Mouse (Mus musculus): Measurements from ENCODE around the gene Yju2. TPM values are rescaled to one million over a fixed set of nuclear protein-coding genes. Genes with fewer than 3 reads are reported as not detected.

Gene Yju2
- polyA plus RNA-seq, 1 experiment from 2014 or later = 21.5 TPM

DNA sequence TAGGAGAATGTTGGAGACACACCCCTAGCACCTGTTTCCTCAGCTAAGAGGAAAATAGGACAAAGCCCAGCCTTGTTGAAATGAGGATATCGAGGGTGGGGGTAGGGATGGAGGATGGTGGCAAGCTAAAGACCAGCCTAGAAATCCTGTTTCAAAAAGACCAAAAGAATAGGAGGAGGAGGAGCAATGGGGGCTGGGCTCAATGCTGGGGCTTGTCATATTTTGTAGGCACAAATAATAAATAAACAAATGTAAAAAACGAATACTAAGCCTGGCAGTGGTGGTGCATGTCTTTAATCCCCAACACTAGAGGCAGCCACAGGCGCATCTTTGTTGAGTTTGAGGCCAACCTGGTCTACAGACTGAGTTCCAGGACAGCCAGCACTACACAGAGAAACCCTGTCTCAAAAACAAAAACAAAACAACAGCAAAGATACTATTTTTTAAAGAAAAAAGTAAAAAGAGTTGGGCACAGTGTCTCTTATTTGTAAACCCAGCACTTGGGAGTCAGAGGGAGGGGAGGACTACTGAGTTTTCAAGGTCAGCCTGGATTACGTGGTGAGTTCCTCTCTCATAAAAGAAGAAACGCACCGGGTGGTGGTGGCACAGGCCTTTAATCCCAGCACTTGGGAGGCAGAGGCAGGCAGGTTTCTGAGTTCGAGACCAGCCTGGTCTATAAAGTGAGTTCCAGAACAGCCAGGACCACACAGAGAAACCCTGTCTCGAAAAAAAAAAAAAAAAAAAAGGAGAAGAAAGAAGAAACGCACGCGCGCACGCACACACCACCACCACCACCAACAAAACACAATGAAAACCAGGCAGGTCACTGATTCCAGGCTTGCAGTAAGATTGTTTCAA, 944 bp upstream of the Yju2 start:
- Histone ChIP-seq H3K9ac (ENCODE audit: low read depth, low read length) (peak overlapping the region; percentile 75), H3K9me3 (ENCODE audit: control insufficient read depth, low read length) (no peaks in the 10 kb centered on the region), H3K4me2 (ENCODE audit: low read depth, low read length) (peak overlapping the region; percentile 56), H3K27ac (ENCODE audit: low read length) (peak overlapping the region; percentile 98), H3K27me3 (replicated peaks; ENCODE audit: control insufficient read depth, insufficient read depth, low read length) (peaks cover 3% of the 10 kb centered on the region; the same call in 1 of the 2 replicates), H3K36me3 (ENCODE audit: control insufficient read depth, insufficient read depth, low read length) (peaks cover 5% of the 10 kb centered on the region; the same call in 1 of the 2 replicates), H3K4me3 (ENCODE audit: low read length) (peak overlapping the region; percentile 68), H3K4me1 (ENCODE audit: control insufficient read depth, insufficient read depth, low read length) (peaks cover 25% of the 10 kb centered on the region)
- no peak for ATAC-seq
- 84% methylated on average over 13 of the region's 13 CpGs for WGBS

DNA sequence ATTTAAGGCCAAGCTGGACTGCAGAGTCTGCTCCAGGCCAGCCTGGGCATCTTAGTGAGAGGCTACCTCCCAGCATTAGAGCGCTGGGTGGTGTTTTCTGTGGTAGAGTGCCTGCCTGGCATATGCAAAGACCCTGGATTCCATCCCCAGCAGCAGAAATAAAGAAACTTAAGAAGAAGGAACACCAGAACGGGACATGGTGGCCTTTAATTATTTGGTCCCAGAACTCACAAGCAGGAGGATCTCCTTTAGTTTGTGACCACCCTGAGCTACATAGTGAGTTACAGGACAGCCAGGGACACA, 364 bp upstream of the Yju2 start:
- H3K9ac ChIP-seq (ENCODE audit: low read depth, low read length) = peak overlapping the region; percentile 75

DNA sequence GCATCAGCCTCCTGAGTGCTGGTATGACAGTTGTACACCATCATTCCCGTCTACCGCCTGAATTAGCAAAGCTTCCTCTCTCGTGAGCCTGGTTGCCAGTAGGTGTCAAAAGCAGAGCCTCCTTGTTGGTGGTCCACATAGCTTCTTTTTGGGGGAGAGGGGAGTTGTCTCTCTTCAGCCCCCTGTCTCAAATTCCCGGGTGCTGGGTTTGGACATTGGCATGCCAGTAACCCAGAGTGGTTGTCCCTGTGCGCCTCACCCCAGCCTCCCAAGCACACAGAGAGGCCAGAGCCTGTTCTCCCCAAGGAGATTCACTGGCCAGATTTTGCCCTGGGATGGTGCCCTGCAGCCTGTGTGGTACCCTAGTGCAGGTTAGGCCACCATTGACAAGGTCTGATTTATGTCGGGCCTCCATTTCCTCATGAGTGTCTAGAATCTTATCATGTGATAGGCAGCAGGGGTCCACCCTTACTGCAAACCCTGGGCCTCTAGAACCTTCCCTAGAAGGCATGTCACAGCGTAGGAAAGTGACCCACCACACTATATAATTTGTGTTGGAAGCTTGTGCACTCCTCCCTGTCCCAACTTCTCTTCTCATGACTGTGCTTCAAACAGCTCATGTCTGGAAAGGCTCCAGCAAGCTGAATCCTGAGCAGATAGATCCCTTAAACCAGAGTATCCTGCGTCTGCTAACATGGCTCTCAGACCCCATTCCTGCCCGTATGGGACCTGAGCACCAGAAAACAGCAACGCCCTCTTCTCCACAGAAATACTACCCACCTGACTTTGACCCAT, 1.2 kb downstream of the Yju2 start:
- peaks cover under 1% of the 10 kb centered on the region; the same call in 1 of the 2 replicates for H3K27me3 ChIP-seq (replicated peaks; ENCODE audit: control insufficient read depth, insufficient read depth, low read length)
- H3K9ac ChIP-seq (ENCODE audit: low read depth, low read length) = peak overlapping the region; percentile 75
- WGBS = 74% methylated on average over 10 of the region's 10 CpGs
- peak overlapping the region; percentile 73 for H3K4me2 ChIP-seq (ENCODE audit: low read depth, low read length)
- H3K36me3 ChIP-seq (ENCODE audit: control insufficient read depth, insufficient read depth, low read length) = peaks cover 9% of the 10 kb centered on the region
- peak overlapping the region; percentile 68 for H3K4me3 ChIP-seq (ENCODE audit: low read length)
- no peak overlapping the region; the same call in 1 of the 2 replicates for H3K27ac ChIP-seq (ENCODE audit: low read length)
- no peaks in the 10 kb centered on the region for H3K9me3 ChIP-seq (ENCODE audit: control insufficient read depth, low read length)
- no peak for ATAC-seq
- H3K4me1 ChIP-seq (ENCODE audit: control insufficient read depth, insufficient read depth, low read length) = peaks cover 31% of the 10 kb centered on the region

More for the DNA sequence above, 364 bp upstream of the Yju2 start:
- peak overlapping the region; percentile 56 for H3K4me2 ChIP-seq (ENCODE audit: low read depth, low read length)
- 26% methylated on average over 2 of the region's 2 CpGs for WGBS
- H3K9me3 ChIP-seq (ENCODE audit: control insufficient read depth, low read length) = no peaks in the 10 kb centered on the region
- peak overlapping the region; percentile 68 for H3K4me3 ChIP-seq (ENCODE audit: low read length)
- H3K27ac ChIP-seq (ENCODE audit: low read length) = peak overlapping the region; percentile 98
- H3K27me3 ChIP-seq (replicated peaks; ENCODE audit: control insufficient read depth, insufficient read depth, low read length) = peaks cover 3% of the 10 kb centered on the region; the same call in 1 of the 2 replicates
- peaks cover 5% of the 10 kb centered on the region; the same call in 1 of the 2 replicates for H3K36me3 ChIP-seq (ENCODE audit: control insufficient read depth, insufficient read depth, low read length)
- peaks cover 31% of the 10 kb centered on the region for H3K4me1 ChIP-seq (ENCODE audit: control insufficient read depth, insufficient read depth, low read length)
- no peak for ATAC-seq

GRCm38 (mm10) chr17:55960791-55961190, 1.9 kb downstream of the Yju2 start:
- Histone ChIP-seq H3K27me3 (replicated peaks; ENCODE audit: control insufficient read depth, insufficient read depth, low read length) (no peaks in the 10 kb centered on the region), H3K4me1 (ENCODE audit: control insufficient read depth, insufficient read depth, low read length) (peaks cover 31% of the 10 kb centered on the region), H3K9ac (ENCODE audit: low read depth, low read length) (no peak overlapping the region), H3K4me2 (ENCODE audit: low read depth, low read length) (no peak overlapping the region), H3K9me3 (ENCODE audit: control insufficient read depth, low read length) (no peaks in the 10 kb centered on the region), H3K4me3 (ENCODE audit: low read length) (no peak overlapping the region), H3K36me3 (ENCODE audit: control insufficient read depth, insufficient read depth, low read length) (peaks cover 9% of the 10 kb centered on the region), H3K27ac (ENCODE audit: low read length) (no peak overlapping the region)
- no peak for ATAC-seq

- H3K4me3 ChIP-seq (ENCODE audit: low read length) = no peak overlapping the region
- H3K4me1 ChIP-seq (ENCODE audit: control insufficient read depth, insufficient read depth, low read length) = peaks cover 24% of the 10 kb centered on the region
- H3K27me3 ChIP-seq (replicated peaks; ENCODE audit: control insufficient read depth, insufficient read depth, low read length) = no peaks in the 10 kb centered on the region
- H3K36me3 ChIP-seq (ENCODE audit: control insufficient read depth, insufficient read depth, low read length) = peaks cover 9% of the 10 kb centered on the region
- no peak overlapping the region for H3K9ac ChIP-seq (ENCODE audit: low read depth, low read length)
- 94% methylated on average over 7 of the region's 7 CpGs for WGBS
- no peak overlapping the region for H3K4me2 ChIP-seq (ENCODE audit: low read depth, low read length)
- H3K27ac ChIP-seq (ENCODE audit: low read length) = no peak overlapping the region
- H3K9me3 ChIP-seq (ENCODE audit: control insufficient read depth, low read length) = no peaks in the 10 kb centered on the region
- ATAC-seq = no peak
Observed at GRCm38 (mm10) chr17:55961631-55962030, 2.7 kb downstream of the Yju2 start.

GRCm38 (mm10) chr17:55963171-55963570, 4.3 kb downstream of the Yju2 start:
- no peaks in the 10 kb centered on the region for H3K9me3 ChIP-seq (ENCODE audit: control insufficient read depth, low read length)
- no peak overlapping the region for H3K4me2 ChIP-seq (ENCODE audit: low read depth, low read length)
- H3K27me3 ChIP-seq (replicated peaks; ENCODE audit: control insufficient read depth, insufficient read depth, low read length) = no peaks in the 10 kb centered on the region
- WGBS = 60% methylated on average over 14 of the region's 14 CpGs
- H3K4me3 ChIP-seq (ENCODE audit: low read length) = no peak overlapping the region
- peaks cover 10% of the 10 kb centered on the region for H3K36me3 ChIP-seq (ENCODE audit: control insufficient read depth, insufficient read depth, low read length)
- H3K27ac ChIP-seq (ENCODE audit: low read length) = no peak overlapping the region
- H3K4me1 ChIP-seq (ENCODE audit: control insufficient read depth, insufficient read depth, low read length) = peaks cover 17% of the 10 kb centered on the region; the same call in 1 of the 2 replicates
- no peak for ATAC-seq
- no peak overlapping the region for H3K9ac ChIP-seq (ENCODE audit: low read depth, low read length)

- Histone ChIP-seq H3K27ac (ENCODE audit: low read length) (no peak overlapping the region), H3K9ac (ENCODE audit: low read depth, low read length) (no peak overlapping the region), H3K4me3 (ENCODE audit: low read length) (no peak overlapping the region), H3K4me2 (ENCODE audit: low read depth, low read length) (no peak overlapping the region), H3K27me3 (replicated peaks; ENCODE audit: control insufficient read depth, insufficient read depth, low read length) (no peaks in the 10 kb centered on the region), H3K36me3 (ENCODE audit: control insufficient read depth, insufficient read depth, low read length) (peaks cover 10% of the 10 kb centered on the region), H3K9me3 (ENCODE audit: control insufficient read depth, low read length) (no peaks in the 10 kb centered on the region), H3K4me1 (ENCODE audit: control insufficient read depth, insufficient read depth, low read length) (peaks cover 14% of the 10 kb centered on the region; the same call in 1 of the 2 replicates)
- no peak for ATAC-seq
- WGBS = 92% methylated on average over 10 of the region's 10 CpGs
Observed at GRCm38 (mm10) chr17:55964496-55964895, 5.6 kb downstream of the Yju2 start.

DNA sequence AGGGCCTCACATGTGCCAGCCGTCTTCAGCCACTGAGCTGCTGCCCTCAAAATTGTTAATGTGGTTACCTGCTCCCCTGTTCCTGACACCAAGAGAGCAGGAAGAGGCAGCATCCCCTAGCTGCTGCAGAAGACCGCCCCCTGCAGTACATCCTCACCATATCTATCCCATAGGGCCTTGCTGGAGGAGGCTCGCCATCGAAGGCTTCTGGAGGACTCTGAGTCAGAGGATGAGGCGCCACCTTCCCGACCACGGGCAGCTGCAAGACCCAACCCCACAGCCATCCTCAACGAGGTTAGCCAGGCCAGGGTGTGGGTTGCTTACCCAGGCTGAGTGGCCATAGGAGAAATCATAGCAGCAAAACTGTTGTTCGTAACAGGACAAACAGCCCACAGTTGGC, 6.1 kb downstream of the Yju2 start:
- no peak for ATAC-seq
- Histone ChIP-seq H3K9ac (ENCODE audit: low read depth, low read length) (no peak overlapping the region), H3K27me3 (replicated peaks; ENCODE audit: control insufficient read depth, insufficient read depth, low read length) (peaks cover 3% of the 10 kb centered on the region; the same call in 1 of the 2 replicates), H3K4me2 (ENCODE audit: low read depth, low read length) (no peak overlapping the region), H3K36me3 (ENCODE audit: control insufficient read depth, insufficient read depth, low read length) (peaks cover 10% of the 10 kb centered on the region), H3K9me3 (ENCODE audit: control insufficient read depth, low read length) (no peaks in the 10 kb centered on the region), H3K4me1 (ENCODE audit: control insufficient read depth, insufficient read depth, low read length) (peaks cover 14% of the 10 kb centered on the region; the same call in 1 of the 2 replicates), H3K27ac (ENCODE audit: low read length) (no peak overlapping the region), H3K4me3 (ENCODE audit: low read length) (no peak overlapping the region)
- 82% methylated on average over 9 of the region's 9 CpGs for WGBS

DNA sequence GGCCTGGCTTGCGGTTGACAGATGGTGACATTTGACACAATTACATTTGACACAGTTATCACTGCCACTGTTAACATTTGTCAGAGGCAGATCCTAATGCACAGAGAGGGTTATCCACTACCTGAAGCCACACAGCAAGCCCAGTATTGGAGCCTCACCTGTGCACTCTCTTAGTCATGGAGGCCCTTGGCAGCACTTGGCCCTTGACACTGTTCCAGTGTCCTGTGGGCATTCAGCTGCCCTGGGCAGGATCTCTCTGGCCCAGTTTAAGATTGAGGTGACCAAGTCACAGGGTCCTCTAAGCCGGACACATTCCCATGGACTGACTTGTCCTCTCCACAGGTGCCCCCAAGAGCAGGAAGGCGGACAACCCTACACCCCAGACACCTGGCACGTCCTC, 8.3 kb downstream of the Yju2 start:
- H3K27me3 ChIP-seq (replicated peaks; ENCODE audit: control insufficient read depth, insufficient read depth, low read length) = peaks cover 10% of the 10 kb centered on the region
- H3K4me1 ChIP-seq (ENCODE audit: control insufficient read depth, insufficient read depth, low read length) = peaks cover 25% of the 10 kb centered on the region
- H3K36me3 ChIP-seq (ENCODE audit: control insufficient read depth, insufficient read depth, low read length) = peaks cover 8% of the 10 kb centered on the region
- no peak for ATAC-seq
- WGBS = 93% methylated on average over 4 of the region's 4 CpGs
- no peaks in the 10 kb centered on the region for H3K9me3 ChIP-seq (ENCODE audit: control insufficient read depth, low read length)
- H3K4me2 ChIP-seq (ENCODE audit: low read depth, low read length) = no peak overlapping the region
- H3K4me3 ChIP-seq (ENCODE audit: low read length) = no peak overlapping the region
- no peak overlapping the region for H3K27ac ChIP-seq (ENCODE audit: low read length)
- H3K9ac ChIP-seq (ENCODE audit: low read depth, low read length) = no peak overlapping the region
